Mouse (Mus musculus): ENCODE results near the gene Col1a1.

Gene Col1a1

GRCm38 (mm10) chr11:94996101-94996500, 60.1 kb downstream of the Col1a1 start:
- no peak for DNase-seq (ENCODE audit: low read depth)

GRCm38 (mm10) chr11:94996984-94997383, 61.0 kb downstream of the Col1a1 start:
- no peak for DNase-seq (ENCODE audit: low read depth)

- DNase-seq (ENCODE audit: low read depth): no peak
Observed at GRCm38 (mm10) chr11:94997596-94997995, 61.6 kb downstream of the Col1a1 start.

GRCm38 (mm10) chr11:94998041-94998531, 62.1 kb downstream of the Col1a1 start:
- DNase-seq (ENCODE audit: low read depth): no peak

GRCm38 (mm10) chr11:95000128-95000527, 64.1 kb downstream of the Col1a1 start:
- DNase-seq (ENCODE audit: low read depth): no peak

- no peak for DNase-seq (ENCODE audit: low read depth)
Observed at GRCm38 (mm10) chr11:95000548-95000947, 64.5 kb downstream of the Col1a1 start.

- no peak for DNase-seq (ENCODE audit: low read depth)
Observed at GRCm38 (mm10) chr11:95001058-95001457, 65.0 kb downstream of the Col1a1 start.

GRCm38 (mm10) chr11:95001584-95002347, 65.7 kb downstream of the Col1a1 start:
- DNase-seq (ENCODE audit: low read depth): no peak

Data from fibroblast of lung, adult 2 months (primary cell).